Mouse (Mus musculus) midbrain, embryonic 14.5 days (tissue): ENCODE data around the gene Ehhadh. TPM values are rescaled to one million over a fixed set of nuclear protein-coding genes. Genes with fewer than 3 reads are reported as not detected.

Experiments
- ATAC-seq: fragments of 200-750 bp; cut with Nextera tagmentation; 2 replicates; pipeline ENCODE4 v1.8.0; 2017; ENCODE audit warnings: moderate number of reproducible peaks, moderate library complexity; ENCODE audit not compliant: low FRiP score, low TSS enrichment
- DNase-seq: peaks from one replicate; pipeline ENCODE4 v3.0.0-alpha.2; 2015
- H3K27ac ChIP-seq: fragments of 300-500 bp; sonication (generic); replicated peaks from 2 replicates; pipeline ENCODE4 v1.5.1; 2014; ENCODE audit warnings: mild to moderate bottlenecking, low read depth, low read length, moderate library complexity
- H3K27me3 ChIP-seq: fragments of 300-500 bp; sonication (generic); 2 replicates; pipeline ENCODE4 v1.6.1; 2014; ENCODE audit warnings: low read length, control low read depth, mixed read lengths; ENCODE audit not compliant: control insufficient read depth, insufficient read depth
- H3K36me3 ChIP-seq: fragments of 300-500 bp; sonication (generic); 2 replicates; pipeline ENCODE4 v1.6.1; 2014; ENCODE audit warnings: low read length, control low read depth; ENCODE audit not compliant: control insufficient read depth, insufficient read depth
- H3K4me1 ChIP-seq: fragments of 300-500 bp; sonication (generic); 2 replicates; pipeline ENCODE4 v1.6.1; 2014; ENCODE audit warnings: mild to moderate bottlenecking, antibody characterized with exemption, low read length, control low read depth; ENCODE audit not compliant: control insufficient read depth, insufficient read depth
- H3K4me2 ChIP-seq: fragments of 300-500 bp; sonication (generic); 2 replicates; pipeline ENCODE4 v1.6.1; 2014; ENCODE audit warnings: mild to moderate bottlenecking, low read length, moderate library complexity
- H3K4me3 ChIP-seq: fragments of 300-500 bp; sonication (generic); replicated peaks from 2 replicates; pipeline ENCODE4 v1.5.1; 2014; ENCODE audit warnings: low read depth, low read length
- H3K9ac ChIP-seq: fragments of 300-500 bp; sonication (generic); replicated peaks from 2 replicates; pipeline ENCODE4 v1.6.1; 2014; ENCODE audit warnings: mild to moderate bottlenecking, low read length, moderate library complexity
- H3K9me3 ChIP-seq: fragments of 300-500 bp; sonication (generic); 2 replicates; pipeline ENCODE4 v1.6.1; 2016; ENCODE audit warnings: low read length, control low read depth, mixed read lengths; ENCODE audit not compliant: control insufficient read depth
- WGBS: fragments of 180-500 bp; shearing (Covaris S2); extraction: QIAGEN DNeasy Blood & Tissue Kit; methylation state at CpG from one replicate; pipeline ENCODE4 v1.1.7; 2014; 5-methylcytosine and 5-hydroxymethylcytosine counted together
- polyA plus RNA-seq: library from polyadenylated mRNA; unstranded; fragments of >200 nt; fragmentation: Nextera tagmentation; extraction: Ambion mirVana; gene quantifications from 2 replicates; pipeline ENCODE4 v1.2.1, GENCODE M21; 2014

The Ehhadh gene
- polyA plus RNA-seq, 1 experiment from 2014 or later = 1.6 TPM

DNA sequence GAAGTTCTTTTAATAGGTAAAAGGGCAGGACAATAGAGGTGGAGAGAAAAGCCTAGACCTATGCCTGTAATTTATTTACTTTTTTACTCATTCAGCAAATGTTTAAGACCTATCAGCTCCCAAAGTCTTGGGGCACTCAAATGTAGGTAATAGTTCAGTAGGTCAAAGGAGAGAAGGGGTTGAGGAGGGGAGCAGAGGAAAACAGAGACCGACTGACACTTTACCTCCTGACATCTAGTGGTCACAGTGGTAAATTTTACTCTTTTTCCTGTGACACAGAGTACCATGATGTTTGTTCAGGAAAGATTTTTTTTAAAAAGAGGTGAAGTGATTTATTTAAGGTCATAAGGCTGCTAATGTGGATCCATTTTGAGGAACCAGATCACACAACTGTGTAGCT, 2.9 kb upstream of the Ehhadh start:
- H3K9ac ChIP-seq = no peak overlapping the region
- H3K4me3 ChIP-seq = no peak overlapping the region
- H3K27ac ChIP-seq = no peak overlapping the region
- WGBS = 22% methylated on average over 1 of the region's 1 CpGs
- peaks cover 22% of the 10 kb centered on the region for H3K4me1 ChIP-seq
- H3K9me3 ChIP-seq = no peaks in the 10 kb centered on the region
- no peaks in the 10 kb centered on the region for H3K36me3 ChIP-seq
- H3K27me3 ChIP-seq = no peaks in the 10 kb centered on the region
- ATAC-seq = no peak
- DNase-seq = no peak
- no peak overlapping the region for H3K4me2 ChIP-seq

DNA sequence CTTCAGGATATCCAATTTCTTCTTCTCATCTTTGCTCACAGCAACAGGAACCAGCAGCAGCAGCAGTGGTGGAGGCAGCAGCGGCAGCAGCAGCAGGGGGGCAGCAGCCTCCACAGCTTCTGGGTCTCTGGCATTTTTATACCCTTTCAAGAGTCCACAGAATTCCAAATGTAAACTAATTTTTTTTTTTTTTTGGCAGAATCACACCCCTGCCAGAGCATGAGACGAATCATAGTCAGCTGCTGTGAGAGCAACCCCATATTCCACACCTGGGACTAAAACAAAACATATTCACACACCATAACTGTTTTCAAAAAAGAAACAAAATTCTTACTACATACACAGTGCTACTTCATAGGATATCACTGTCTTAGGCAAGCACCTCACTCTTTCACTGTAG, 1.6 kb upstream of the Ehhadh start:
- WGBS = 80% methylated on average over 2 of the region's 2 CpGs
- Histone ChIP-seq H3K27ac (no peak overlapping the region), H3K27me3 (no peaks in the 10 kb centered on the region), H3K36me3 (no peaks in the 10 kb centered on the region), H3K9me3 (no peaks in the 10 kb centered on the region), H3K9ac (no peak overlapping the region), H3K4me3 (no peak overlapping the region), H3K4me2 (no peak overlapping the region), H3K4me1 (peaks cover 18% of the 10 kb centered on the region)
- ATAC-seq = no peak
- no peak for DNase-seq

DNA sequence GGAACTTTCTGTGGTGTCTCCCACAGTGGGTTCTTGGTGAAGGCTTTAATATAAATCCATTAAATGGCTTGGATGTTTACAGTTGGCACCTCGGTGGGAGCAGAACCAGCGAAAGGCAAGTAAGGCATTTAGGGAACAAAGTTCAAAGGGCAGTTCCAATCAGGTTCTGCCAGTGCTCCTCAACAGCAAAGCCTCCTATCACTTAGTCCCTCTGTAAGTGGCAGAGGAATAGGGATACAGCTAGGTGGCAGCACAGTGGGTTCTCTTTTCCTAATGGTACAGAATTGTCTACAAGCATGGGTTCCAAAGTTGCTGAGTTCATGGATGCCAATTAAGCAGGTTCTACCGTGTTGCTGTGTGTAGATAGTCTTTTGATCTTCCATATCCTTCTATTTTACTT, 974 bp upstream of the Ehhadh start:
- 64% methylated on average over 3 of the region's 3 CpGs for whole genome bisulfite sequencing
- no peak overlapping the region for H3K4me3 ChIP-seq
- no peak overlapping the region for H3K9ac ChIP-seq
- ATAC-seq = no peak
- peak; percentile 13 for DNase-seq
- no peaks in the 10 kb centered on the region for H3K27me3 ChIP-seq
- H3K36me3 ChIP-seq = no peaks in the 10 kb centered on the region
- no peaks in the 10 kb centered on the region for H3K9me3 ChIP-seq
- H3K4me1 ChIP-seq = peaks cover 15% of the 10 kb centered on the region
- no peak overlapping the region for H3K27ac ChIP-seq
- no peak overlapping the region for H3K4me2 ChIP-seq

- H3K27ac ChIP-seq = no peak overlapping the region
- WGBS = 88% methylated on average over 8 of the region's 8 CpGs
- H3K9me3 ChIP-seq = no peaks in the 10 kb centered on the region
- no peaks in the 10 kb centered on the region for H3K27me3 ChIP-seq
- H3K4me2 ChIP-seq = no peak overlapping the region
- H3K9ac ChIP-seq = no peak overlapping the region
- ATAC-seq = no peak
- no peak overlapping the region for H3K4me3 ChIP-seq
- no peak for DNase-seq
- no peaks in the 10 kb centered on the region for H3K36me3 ChIP-seq
- H3K4me1 ChIP-seq = peaks cover 13% of the 10 kb centered on the region
Measured at GRCm38 (mm10) chr16:21786317-21786716, 1.3 kb downstream of the Ehhadh start.

- Histone ChIP-seq H3K9ac (no peak overlapping the region), H3K9me3 (no peaks in the 10 kb centered on the region), H3K27me3 (no peaks in the 10 kb centered on the region), H3K4me2 (no peak overlapping the region), H3K27ac (no peak overlapping the region), H3K4me1 (peaks cover 13% of the 10 kb centered on the region), H3K4me3 (no peak overlapping the region), H3K36me3 (no peaks in the 10 kb centered on the region)
- DNase-seq (no peak), ATAC-seq (no peak)
- WGBS = 80% methylated on average over 4 of the region's 4 CpGs
Measured at GRCm38 (mm10) chr16:21785000-21785399, 2.6 kb downstream of the Ehhadh start.

- H3K27me3 ChIP-seq = no peaks in the 10 kb centered on the region
- no peak for ATAC-seq
- no peak overlapping the region for H3K9ac ChIP-seq
- 78% methylated on average over 2 of the region's 2 CpGs for WGBS
- H3K36me3 ChIP-seq = no peaks in the 10 kb centered on the region
- H3K27ac ChIP-seq = no peak overlapping the region
- H3K4me1 ChIP-seq = peaks cover 10% of the 10 kb centered on the region
- H3K9me3 ChIP-seq = no peaks in the 10 kb centered on the region
- no peak overlapping the region for H3K4me3 ChIP-seq
- no peak for DNase-seq
- no peak overlapping the region for H3K4me2 ChIP-seq
Measured at GRCm38 (mm10) chr16:21782807-21783206, 4.8 kb downstream of the Ehhadh start.

- Histone ChIP-seq H3K36me3 (no peaks in the 10 kb centered on the region), H3K4me2 (no peak overlapping the region), H3K4me1 (peaks cover under 1% of the 10 kb centered on the region; the same call in 1 of the 2 replicates), H3K27me3 (no peaks in the 10 kb centered on the region), H3K27ac (no peak overlapping the region), H3K9ac (no peak overlapping the region), H3K4me3 (no peak overlapping the region), H3K9me3 (no peaks in the 10 kb centered on the region)
- ATAC-seq = no peak
- 88% methylated on average over 3 of the region's 3 CpGs for WGBS
- DNase-seq = no peak
Measured at GRCm38 (mm10) chr16:21781895-21782294, 5.7 kb downstream of the Ehhadh start.

GRCm38 (mm10) chr16:21781277-21781676, 6.3 kb downstream of the Ehhadh start:
- no peak overlapping the region for H3K9ac ChIP-seq
- DNase-seq (no peak), ATAC-seq (no peak)
- no peak overlapping the region for H3K27ac ChIP-seq
- no peaks in the 10 kb centered on the region for H3K9me3 ChIP-seq
- no peaks in the 10 kb centered on the region for H3K4me1 ChIP-seq
- H3K4me3 ChIP-seq = no peak overlapping the region
- WGBS = 72% methylated on average over 3 of the region's 3 CpGs
- H3K4me2 ChIP-seq = no peak overlapping the region
- no peaks in the 10 kb centered on the region for H3K27me3 ChIP-seq
- no peaks in the 10 kb centered on the region for H3K36me3 ChIP-seq

GRCm38 (mm10) chr16:21779149-21779548, 8.5 kb downstream of the Ehhadh start:
- Histone ChIP-seq H3K4me2 (no peak overlapping the region), H3K9me3 (no peaks in the 10 kb centered on the region), H3K9ac (no peak overlapping the region), H3K4me3 (no peak overlapping the region), H3K27me3 (no peaks in the 10 kb centered on the region), H3K36me3 (no peaks in the 10 kb centered on the region), H3K27ac (no peak overlapping the region), H3K4me1 (no peaks in the 10 kb centered on the region)
- DNase-seq = no peak
- WGBS = 91% methylated on average over 4 of the region's 4 CpGs
- no peak for ATAC-seq
